In genomic region chrX:8222678-8223421, GRCm38 (mm10) we compare ENCODE assay signal across 12 mouse cellular contexts. TPM values are rescaled to one million over a fixed set of nuclear protein-coding genes. Genes with fewer than 3 reads are reported as not detected.
DNase-seq lines count a peak whose midpoint lies in the region; ATAC-seq and TF ChIP-seq lines count a peak whose summit lies in the region.
"Had no signal": no experiment of that assay in that cellular context is flagged by ENCODE, and none has a peak within 500 bp of the region (broad histone marks: within the 10 kb centered on the region; RNA-seq: fewer than 3 reads in every experiment).

No protein-coding gene starts in this region.

- H3K27ac ChIP-seq in layer of hippocampus, adult 2 months: peak overlapping the region; percentile 87
- H3K27ac ChIP-seq: heart, embryonic 15.5 days; liver, embryonic 14.5 days had no signal

- peak in 1 of 2 experiments; percentile 10 for DNase-seq in layer of hippocampus, adult 2 months (ENCODE audit: low spot score in 2 of 2)
- DNase-seq in layer of hippocampus, postnatal 25 days (ENCODE audit: extremely low spot score in 1 of 2, low spot score in 1 of 2): no peak
- peak; percentile 75 for DNase-seq in brain, adult 2 months (ENCODE audit: low read depth, low spot score)
- peak; percentile 54 to 59 for DNase-seq in cerebellum, postnatal 10 days
- DNase-seq in lung, postnatal 36 days: peak; percentile 19
- DNase-seq in testis, postnatal 10 days (ENCODE audit: low spot score): no peak
- no peak for DNase-seq in spleen, postnatal 4 days (ENCODE audit: low spot score in 2 of 2)
- DNase-seq: embryo, embryonic 11 days had no signal

- no peak for ATAC-seq in activated CD4-positive, CD25-positive, alpha-beta regulatory T cell, adult 4 months
- ATAC-seq: midbrain, embryonic 16.5 days had no signal

- H3K4me3 ChIP-seq in layer of hippocampus, adult 2 months: no peak overlapping the region
- H3K4me3 ChIP-seq: heart, embryonic 15.5 days had no signal

- TF ChIP-seq CTCF in layer of hippocampus, adult 2 months (conservative IDR thresholded peaks at IDR 0.05): no peak

RNA-seq across cellular contexts. Expression of gene Porcn, which starts 16.5 kb away (rescaled TPM):
- 100 to 1,000 TPM; 102 to 113 TPM for total RNA-seq in layer of hippocampus, adult 2 months (2021)
- total RNA-seq in layer of hippocampus, postnatal 25 days (2021): 100 to 1,000 TPM in 1 of 2 experiments, 10 to 100 TPM in 1; 94.5 to 101 TPM
- polyA plus RNA-seq in activated CD4-positive, CD25-positive, alpha-beta regulatory T cell, adult 4 months (2017; shearing (Covaris generic)): under 1 TPM in 1 of 2 experiments, not detected in 1; 0.38 TPM

RNA-seq across cellular contexts. Expression of gene Ftsj1, which starts 29.4 kb away (rescaled TPM):
- total RNA-seq in layer of hippocampus, adult 2 months (2021): 10 to 100 TPM; 24.2 to 27.0 TPM
- total RNA-seq in layer of hippocampus, postnatal 25 days (2021): 10 to 100 TPM; 23.2 to 29.7 TPM
- 10 to 100 TPM; 16.0 to 21.0 TPM for polyA plus RNA-seq in activated CD4-positive, CD25-positive, alpha-beta regulatory T cell, adult 4 months (2017; shearing (Covaris generic))

RNA-seq across cellular contexts. Expression of gene Ebp, which starts 29.5 kb away (rescaled TPM):
- 10 to 100 TPM; 28.5 to 32.5 TPM for total RNA-seq in layer of hippocampus, adult 2 months (2021)
- total RNA-seq in layer of hippocampus, postnatal 25 days (2021): 10 to 100 TPM; 36.1 to 38.4 TPM
- 100 to 1,000 TPM; 129 to 202 TPM for polyA plus RNA-seq in activated CD4-positive, CD25-positive, alpha-beta regulatory T cell, adult 4 months (2017; shearing (Covaris generic))

RNA-seq across cellular contexts. Expression of gene Tbc1d25, which starts 46.9 kb away (rescaled TPM):
- total RNA-seq in layer of hippocampus, adult 2 months (2021): 10 to 100 TPM; 13.5 to 13.6 TPM
- total RNA-seq in layer of hippocampus, postnatal 25 days (2021): 10 to 100 TPM; 13.3 to 13.9 TPM
- polyA plus RNA-seq in activated CD4-positive, CD25-positive, alpha-beta regulatory T cell, adult 4 months (2017; shearing (Covaris generic)): 1 to 10 TPM; 4.1 to 4.5 TPM

RNA-seq across cellular contexts. Expression of gene Slc38a5, which starts 48.1 kb away (rescaled TPM):
- 1 to 10 TPM; 5.0 to 7.6 TPM for total RNA-seq in layer of hippocampus, adult 2 months (2021)
- total RNA-seq in layer of hippocampus, postnatal 25 days (2021): 1 to 10 TPM; 5.3 to 7.9 TPM
- polyA plus RNA-seq in activated CD4-positive, CD25-positive, alpha-beta regulatory T cell, adult 4 months (2017; shearing (Covaris generic)): under 1 TPM in 1 of 2 experiments, not detected in 1; 0.60 TPM

Comparison
In these comparisons a context has a peak if more than half of its experiments do, and no peak if none do; other contexts are left out.
1. DNase-seq: peak in brain, adult 2 months (single experiment), cerebellum, postnatal 10 days (2 of 2) and lung, postnatal 36 days (single experiment); none in layer of hippocampus, postnatal 25 days (0 of 2), testis, postnatal 10 days (single experiment) and spleen, postnatal 4 days (0 of 2).